Mouse (Mus musculus) G1E (cell line): Measurements from ENCODE around the gene Pi4k2b.

Source experiments
- CTCF ChIP-seq: IDR thresholded peaks from 2 replicates; pipeline ENCODE4 v1.5.1; 2012; ENCODE audit warnings: low read depth, low read length, inconsistent platforms, mixed read lengths
- GATA1 ChIP-seq: IDR thresholded peaks from 2 replicates; pipeline ENCODE4 v1.6.1; 2012; ENCODE audit warnings: borderline replicate concordance, low read length, inconsistent platforms, mixed read lengths
- GATA2 ChIP-seq: IDR thresholded peaks from 2 replicates; pipeline ENCODE4 v1.6.1; 2012; ENCODE audit warnings: low read depth, low read length, inconsistent platforms, borderline replicate concordance
- POLR2AphosphoS5 ChIP-seq: IDR thresholded peaks from 2 replicates; pipeline ENCODE4 v1.6.1; 2012; ENCODE audit warnings: low read depth, low read length, inconsistent platforms; ENCODE audit not compliant: insufficient replicate concordance
- TAL1 ChIP-seq: conservative IDR thresholded peaks from 2 replicates; pipeline ENCODE4 v1.6.1; 2012; ENCODE audit warnings: low read depth, low read length, inconsistent platforms, mixed read lengths

GRCm38 (mm10) chr5:52799274-52799985 is 58.1 kb downstream of the Pi4k2b start:
- TF ChIP-seq CTCF: no peak
- no peak for TF ChIP-seq POLR2AphosphoS5
- TF ChIP-seq TAL1: no peak
- TF ChIP-seq GATA2: no peak
- TF ChIP-seq GATA1: no peak
